Mouse (Mus musculus) embryonic facial prominence, embryonic 12.5 days (tissue): ENCODE measurements around the gene Gm10134. TPM values are rescaled to one million over a fixed set of nuclear protein-coding genes. Genes with fewer than 3 reads are reported as not detected.
"Not testable (repeated sequence)": the region's sequence is repeated elsewhere in the genome, so short reads cannot be mapped to it uniquely, and the experiment has no call there.

Source experiments
- ATAC-seq: fragments of 200-750 bp; cut with Nextera tagmentation; 2 replicates; pipeline ENCODE4 v1.8.0; 2017; ENCODE audit not compliant: insufficient number of reproducible peaks, insufficient read depth, low FRiP score, low TSS enrichment
- H3K27ac ChIP-seq: fragments of 300-500 bp; sonication (generic); 2 replicates; pipeline ENCODE4 v1.5.1; 2016; ENCODE audit warnings: mild to moderate bottlenecking
- H3K27me3 ChIP-seq: fragments of 300-500 bp; sonication (generic); 2 replicates; pipeline ENCODE4 v1.6.1; 2016; ENCODE audit warnings: mild to moderate bottlenecking, moderate library complexity
- H3K36me3 ChIP-seq: fragments of 300-500 bp; sonication (generic); 2 replicates; pipeline ENCODE4 v1.6.1; 2016; ENCODE audit warnings: mild to moderate bottlenecking
- H3K4me1 ChIP-seq: fragments of 300-500 bp; sonication (generic); 2 replicates; pipeline ENCODE4 v1.6.1; 2016
- H3K4me2 ChIP-seq: fragments of 300-500 bp; sonication (generic); replicated peaks from 2 replicates; pipeline ENCODE4 v1.6.1; 2016; ENCODE audit warnings: mild to moderate bottlenecking, moderate library complexity
- H3K4me3 ChIP-seq: fragments of 300-500 bp; sonication (generic); 2 replicates; pipeline ENCODE4 v1.5.1; 2016; ENCODE audit warnings: mild to moderate bottlenecking
- H3K9ac ChIP-seq: fragments of 300-500 bp; sonication (generic); 2 replicates; pipeline ENCODE4 v1.6.1; 2016; ENCODE audit warnings: mild to moderate bottlenecking, moderate library complexity
- H3K9me3 ChIP-seq: fragments of 300-500 bp; sonication (generic); 2 replicates; pipeline ENCODE4 v1.6.1; 2016; ENCODE audit warnings: mild to moderate bottlenecking, moderate library complexity
- WGBS: fragments of 180-500 bp; shearing (Covaris S2); methylation state at CpG from one replicate; pipeline ENCODE4 v1.1.7; 2016; 5-methylcytosine and 5-hydroxymethylcytosine counted together
- polyA plus RNA-seq: library from polyadenylated mRNA; unstranded; fragments of >200 nt; fragmentation: Nextera tagmentation; extraction: Ambion mirVana; gene quantifications from 2 replicates; pipeline ENCODE4 v1.2.1, GENCODE M21; 2016

Gene Gm10134
- polyA plus RNA-seq, 1 experiment from 2014 or later = 0.87 TPM

DNA sequence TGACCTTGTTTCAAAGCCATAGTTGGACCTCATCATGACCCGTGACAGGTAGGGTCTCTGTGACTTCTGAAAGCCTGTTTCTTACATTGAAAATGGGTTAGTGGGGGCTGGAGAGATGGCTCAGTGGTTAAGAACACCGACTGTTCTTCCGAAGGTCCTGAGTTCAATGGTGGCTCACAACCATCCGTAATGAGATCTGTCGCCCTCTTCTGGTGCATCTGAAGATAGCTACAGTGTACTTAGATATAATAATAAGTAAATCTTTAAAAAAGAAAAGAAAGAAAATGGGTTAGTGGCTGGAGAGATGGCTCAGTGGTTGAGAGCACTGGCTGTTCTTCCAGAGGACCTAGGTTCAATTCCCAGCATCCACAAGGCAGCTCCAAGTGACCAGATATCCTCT is 5.7 kb downstream of the Gm10134 start:
- H3K4me3 ChIP-seq, ATAC-seq, H3K4me2 ChIP-seq, H3K27me3 ChIP-seq, H3K9ac ChIP-seq, H3K9me3 ChIP-seq, H3K36me3 ChIP-seq, H3K27ac ChIP-seq: not testable (repeated sequence)
- peaks cover 12% of the 10 kb centered on the region for H3K4me1 ChIP-seq
- 48% methylated on average over 5 of the region's 5 CpGs for WGBS

DNA sequence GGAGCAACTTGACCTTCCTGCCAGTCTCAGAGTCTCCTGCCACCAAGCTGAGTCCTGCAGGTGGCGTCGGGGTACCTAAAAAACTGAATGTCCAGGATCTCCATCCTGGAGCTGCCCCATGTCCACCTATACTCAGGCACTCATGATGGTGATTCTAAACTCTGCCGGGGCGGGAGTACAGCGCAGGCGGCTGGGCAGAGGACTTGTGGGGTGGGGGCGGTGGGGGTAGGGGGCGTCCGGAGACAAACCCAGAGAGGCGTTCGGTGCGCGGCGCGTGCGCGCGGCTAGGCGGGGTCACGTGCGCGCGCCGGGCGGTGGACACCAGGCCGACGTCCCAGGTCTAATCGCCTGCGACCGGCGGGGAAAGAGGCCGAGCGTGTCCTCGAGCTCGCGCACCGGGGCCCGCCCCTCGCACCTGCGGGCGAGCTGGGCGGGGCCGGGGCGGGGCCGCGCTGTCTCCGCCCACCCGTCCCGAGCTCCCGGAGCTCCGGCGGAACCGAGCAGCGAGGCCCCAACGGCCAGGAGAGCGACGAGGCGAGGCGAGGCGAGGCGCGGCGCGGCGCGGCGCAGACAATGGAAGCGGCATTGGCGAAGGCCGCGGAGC is 7.0 kb downstream of the Gm10134 start, which contains the start of gene Ralgds:
TSS of gene Ralgds (plus strand) at position 328 of the 604 bp plus-strand sequence.
- peak within 1 kb of the TSS; percentile 90 for H3K4me2 ChIP-seq
- H3K9me3 ChIP-seq = no peaks in the 10 kb centered on the region
- peak within 1 kb of the TSS; percentile 81 for H3K9ac ChIP-seq
- H3K4me1 ChIP-seq = peaks cover 17% of the 10 kb centered on the region
- 0 out of 2 replicates have a peak, but pooled peaks cover 2% of the 10 kb centered on the region for H3K36me3 ChIP-seq
- H3K27ac ChIP-seq = peak within 1 kb of the TSS; percentile 54
- no peaks in the 10 kb centered on the region for H3K27me3 ChIP-seq
- ATAC-seq = no peak
- whole genome bisulfite sequencing = under 1% methylated on average over 56 of the region's 71 CpGs
- peak within 1 kb of the TSS; percentile 76 for H3K4me3 ChIP-seq

DNA sequence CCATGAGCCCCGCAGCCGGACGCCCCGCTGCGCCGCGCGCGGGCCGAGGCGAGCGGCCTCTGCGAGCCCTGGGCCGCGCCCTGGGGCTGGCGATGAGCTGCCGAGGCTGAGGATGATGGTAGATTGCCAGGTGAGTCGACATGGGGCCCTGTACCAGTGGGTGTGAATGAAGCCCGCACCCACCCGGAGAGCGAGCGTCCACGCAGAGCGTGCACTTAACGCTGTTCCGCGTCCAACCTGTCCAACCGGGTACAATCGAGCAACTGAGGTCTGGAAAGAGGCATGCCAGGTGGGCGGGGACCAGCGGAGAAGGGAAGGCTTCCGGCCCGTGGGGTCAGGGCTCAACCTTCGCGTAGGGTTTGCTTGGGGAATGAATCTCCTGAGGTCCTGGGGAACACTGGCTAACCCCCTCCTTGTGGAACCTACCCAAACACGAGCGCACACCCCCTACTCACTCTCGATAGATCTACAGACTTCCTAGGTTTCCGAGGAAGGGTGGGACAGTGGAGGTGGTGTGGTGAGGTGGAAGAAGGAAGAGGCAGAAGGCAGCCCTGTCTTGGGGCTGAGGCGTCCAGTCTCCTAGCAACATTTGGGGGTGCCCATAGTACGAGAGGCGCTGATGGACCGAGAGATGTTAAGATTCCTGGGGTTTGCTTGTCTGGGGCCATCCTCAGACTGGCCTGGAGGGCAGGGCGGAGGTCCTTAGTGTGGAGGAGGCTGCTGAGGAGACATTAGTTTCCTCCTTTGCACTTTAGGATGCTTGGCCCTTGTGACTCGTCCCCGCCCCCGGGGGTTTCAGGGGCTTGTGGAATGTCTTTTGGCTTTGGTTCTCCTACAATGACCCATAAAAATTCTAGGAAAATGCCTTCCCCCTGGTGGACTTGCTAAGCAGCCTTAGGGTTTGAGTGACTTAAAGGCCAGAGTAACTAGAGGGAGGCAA is 7.8 kb downstream of the Gm10134 start:
- Histone ChIP-seq H3K36me3 (0 out of 2 replicates have a peak, but pooled peaks cover 2% of the 10 kb centered on the region), H3K4me3 (peak overlapping the region; percentile 76), H3K9ac (peak overlapping the region; percentile 81), H3K4me2 (peak overlapping the region; percentile 90), H3K27ac (peak overlapping the region; percentile 54), H3K27me3 (no peaks in the 10 kb centered on the region), H3K4me1 (peaks cover 17% of the 10 kb centered on the region), H3K9me3 (no peaks in the 10 kb centered on the region)
- 0 out of 2 replicates have a peak, but pooled peaks have one; percentile 19 for ATAC-seq
- 9% methylated on average over 46 of the region's 47 CpGs for WGBS

DNA sequence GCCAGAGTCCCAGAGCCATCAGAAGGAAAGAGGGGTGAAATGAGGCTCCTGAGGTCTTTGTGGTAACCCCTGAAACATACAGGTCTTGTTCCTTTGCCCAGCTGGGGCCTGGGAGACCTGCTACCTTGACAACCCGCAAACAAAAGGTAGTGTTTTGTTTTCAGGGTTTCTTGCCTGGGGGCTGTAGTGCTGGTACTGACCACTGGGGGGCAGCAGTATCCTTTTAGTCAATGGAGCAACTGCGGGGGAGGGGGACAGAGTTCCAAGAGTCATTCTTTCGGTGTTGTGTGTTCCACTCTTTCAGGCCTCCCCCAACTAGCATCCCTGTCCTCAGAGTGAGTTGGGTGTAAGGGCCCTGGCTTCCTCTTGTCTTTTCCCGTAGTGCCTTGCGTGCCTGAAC is 8.6 kb downstream of the Gm10134 start:
- no peaks in the 10 kb centered on the region for H3K9me3 ChIP-seq
- H3K36me3 ChIP-seq = 0 out of 2 replicates have a peak, but pooled peaks cover 2% of the 10 kb centered on the region
- ATAC-seq = no peak
- no peaks in the 10 kb centered on the region for H3K27me3 ChIP-seq
- H3K4me2 ChIP-seq = peak overlapping the region; percentile 90
- H3K4me1 ChIP-seq = peaks cover 17% of the 10 kb centered on the region
- 21% methylated on average over 5 of the region's 5 CpGs for WGBS
- peak overlapping the region; percentile 81 for H3K9ac ChIP-seq
- H3K4me3 ChIP-seq = peak overlapping the region; percentile 76
- H3K27ac ChIP-seq = 0 out of 2 replicates have a peak overlapping the region, but pooled peaks have one; percentile 11

DNA sequence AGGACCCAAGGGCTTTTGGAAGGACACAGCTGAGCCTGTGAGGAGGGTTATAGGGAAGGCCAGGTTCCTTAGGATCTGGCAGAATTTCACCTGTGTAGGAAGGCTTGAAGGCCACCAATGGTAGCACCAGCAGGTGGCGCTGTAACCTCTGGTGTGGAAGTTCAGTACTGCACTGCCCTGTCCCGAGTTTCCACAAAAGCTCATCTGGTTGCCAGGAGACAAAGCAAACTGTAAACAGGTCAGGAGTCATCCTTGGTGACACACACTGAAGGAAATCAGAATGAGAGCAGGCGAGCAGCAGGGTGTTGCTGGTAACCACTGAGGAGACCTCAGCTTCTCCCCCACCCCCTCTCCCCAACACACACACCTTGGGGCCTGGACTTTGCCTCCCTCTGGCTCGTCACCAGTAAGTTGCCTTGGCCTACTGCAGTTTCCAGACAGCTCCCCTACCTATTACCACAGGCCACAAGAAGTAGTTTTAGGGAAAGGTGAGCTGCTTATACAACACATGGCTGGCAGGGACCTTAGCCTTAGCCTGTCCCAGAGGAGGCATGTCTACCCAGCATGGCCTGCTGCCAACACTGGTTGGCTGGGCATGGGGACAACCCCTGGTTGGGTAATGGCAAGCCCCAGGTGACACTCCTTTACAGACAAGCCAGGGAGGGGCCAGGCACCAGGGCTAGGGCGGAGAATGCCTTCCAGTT is 11.5 kb downstream of the Gm10134 start:
- no peak for ATAC-seq

DNA sequence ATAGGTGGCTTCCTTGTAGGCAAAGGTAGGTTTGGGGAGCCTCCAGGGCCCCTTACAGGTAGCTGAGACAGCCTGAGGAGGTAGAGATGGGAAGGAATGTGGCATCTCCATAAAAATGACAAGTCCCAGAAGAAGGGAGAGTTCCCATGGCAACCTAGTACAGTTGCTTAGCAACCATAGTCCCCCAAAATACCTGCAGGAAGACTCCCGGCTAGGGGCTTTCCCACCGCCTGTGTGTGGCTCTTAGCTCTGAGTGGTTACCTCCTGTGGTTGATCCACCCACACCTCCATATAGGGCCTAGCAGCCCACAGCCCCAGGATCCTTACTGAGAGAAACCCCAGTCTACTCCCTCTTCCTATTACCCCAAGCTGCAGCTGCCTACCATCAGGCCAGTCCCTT is 12.3 kb downstream of the Gm10134 start:
- Histone ChIP-seq H3K27me3 (no peaks in the 10 kb centered on the region), H3K9ac (no peak overlapping the region), H3K9me3 (no peaks in the 10 kb centered on the region), H3K4me3 (no peak overlapping the region), H3K4me2 (no peak overlapping the region), H3K36me3 (0 out of 2 replicates have a peak, but pooled peaks cover 11% of the 10 kb centered on the region), H3K4me1 (peaks cover 17% of the 10 kb centered on the region), H3K27ac (no peak overlapping the region)
- WGBS = 40% methylated on average over 2 of the region's 2 CpGs
- ATAC-seq = no peak

More for the DNA sequence above, 11.5 kb downstream of the Gm10134 start:
- no peak overlapping the region for H3K9ac ChIP-seq
- H3K9me3 ChIP-seq = no peaks in the 10 kb centered on the region
- no peaks in the 10 kb centered on the region for H3K27me3 ChIP-seq
- no peak overlapping the region for H3K4me2 ChIP-seq
- H3K4me1 ChIP-seq = peaks cover 17% of the 10 kb centered on the region
- 52% methylated on average over 5 of the region's 5 CpGs for WGBS
- H3K4me3 ChIP-seq = no peak overlapping the region
- no peak overlapping the region for H3K27ac ChIP-seq
- 0 out of 2 replicates have a peak, but pooled peaks cover 7% of the 10 kb centered on the region for H3K36me3 ChIP-seq

DNA sequence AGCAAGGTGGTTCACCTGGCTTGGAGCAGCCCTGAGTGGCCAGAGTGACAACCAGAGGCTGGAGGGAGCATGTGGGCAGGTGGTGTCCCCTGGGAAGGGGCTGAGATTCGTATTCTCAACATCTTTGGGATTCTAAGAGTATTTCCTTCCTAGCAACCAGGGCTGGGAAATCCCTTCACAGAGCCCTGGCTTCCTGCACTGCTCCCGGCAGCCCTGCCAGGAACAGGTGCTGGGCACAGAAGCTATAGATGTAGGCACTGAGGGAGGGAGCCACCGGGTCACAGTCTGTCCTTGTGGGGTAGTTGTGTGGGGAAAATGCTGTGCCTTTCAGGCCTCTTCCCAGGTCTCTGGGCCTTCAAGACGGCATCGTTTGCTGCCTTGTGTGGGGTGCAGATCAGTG is 14.7 kb downstream of the Gm10134 start:
- Histone ChIP-seq H3K27ac (no peak overlapping the region), H3K27me3 (no peaks in the 10 kb centered on the region), H3K36me3 (0 out of 2 replicates have a peak, but pooled peaks cover 11% of the 10 kb centered on the region), H3K4me1 (peaks cover 18% of the 10 kb centered on the region), H3K4me3 (no peak overlapping the region), H3K9ac (no peak overlapping the region), H3K4me2 (no peak overlapping the region), H3K9me3 (no peaks in the 10 kb centered on the region)
- no peak for ATAC-seq
- 70% methylated on average over 5 of the region's 5 CpGs for WGBS

DNA sequence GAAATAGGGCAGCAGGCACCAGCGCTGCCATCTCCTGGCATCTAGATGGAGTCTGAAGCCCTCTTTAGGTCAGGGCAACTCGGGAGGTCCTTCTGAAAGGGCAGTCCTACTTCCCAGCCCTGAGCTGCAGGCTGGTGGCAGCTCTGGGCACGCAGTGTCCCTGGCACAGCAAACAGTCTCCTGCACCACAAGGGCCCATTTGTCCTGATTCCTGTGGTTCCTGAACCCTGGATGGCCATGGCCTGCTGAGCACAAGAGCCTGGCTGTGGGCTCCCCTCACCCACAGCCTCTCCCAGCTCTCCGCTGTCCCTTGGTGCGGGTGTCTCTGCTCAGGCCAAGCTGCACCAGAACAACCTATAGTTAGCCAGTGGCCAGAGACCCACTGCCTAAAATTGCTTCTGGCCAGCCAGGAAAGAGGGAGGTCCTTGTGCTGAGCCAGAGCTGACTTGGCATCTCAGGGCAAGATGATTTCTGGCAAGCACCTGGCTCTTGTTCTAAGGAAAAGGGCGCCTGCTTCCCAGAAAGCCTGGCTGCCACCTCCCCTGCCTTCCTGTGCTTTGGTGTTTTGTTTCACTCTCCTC is 15.8 kb downstream of the Gm10134 start:
- Histone ChIP-seq H3K4me1 (peaks cover 29% of the 10 kb centered on the region), H3K4me3 (no peak overlapping the region), H3K4me2 (no peak overlapping the region), H3K27me3 (no peaks in the 10 kb centered on the region), H3K27ac (no peak overlapping the region), H3K9ac (no peak overlapping the region), H3K36me3 (0 out of 2 replicates have a peak, but pooled peaks cover 11% of the 10 kb centered on the region), H3K9me3 (no peaks in the 10 kb centered on the region)
- no peak for ATAC-seq
- 72% methylated on average over 6 of the region's 6 CpGs for WGBS

DNA sequence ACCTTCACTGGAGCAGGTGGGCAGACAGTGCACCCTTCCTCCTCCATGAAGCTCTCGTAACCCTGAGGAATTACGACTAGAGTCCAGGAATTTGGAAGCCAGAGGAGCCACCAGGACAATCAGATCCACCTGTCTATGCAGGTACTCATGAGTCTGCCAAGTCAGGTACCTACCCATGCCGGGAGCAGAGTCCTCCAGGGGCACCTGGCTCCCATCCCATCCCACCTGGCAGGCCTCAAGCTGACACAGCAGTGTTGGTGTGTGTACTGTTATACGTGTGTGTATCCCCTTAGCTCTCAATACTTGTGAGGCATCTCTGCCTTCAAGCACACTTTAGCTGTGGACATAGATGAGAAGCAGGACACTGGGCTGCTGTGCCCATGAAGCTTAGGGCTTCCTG is 16.3 kb downstream of the Gm10134 start:
- Histone ChIP-seq H3K4me2 (no peak overlapping the region), H3K4me1 (peaks cover 31% of the 10 kb centered on the region), H3K4me3 (no peak overlapping the region), H3K36me3 (0 out of 2 replicates have a peak, but pooled peaks cover 11% of the 10 kb centered on the region), H3K27me3 (no peaks in the 10 kb centered on the region), H3K9me3 (no peaks in the 10 kb centered on the region), H3K27ac (no peak overlapping the region), H3K9ac (no peak overlapping the region)
- no peak for ATAC-seq
- 77% methylated on average over 4 of the region's 4 CpGs for WGBS

DNA sequence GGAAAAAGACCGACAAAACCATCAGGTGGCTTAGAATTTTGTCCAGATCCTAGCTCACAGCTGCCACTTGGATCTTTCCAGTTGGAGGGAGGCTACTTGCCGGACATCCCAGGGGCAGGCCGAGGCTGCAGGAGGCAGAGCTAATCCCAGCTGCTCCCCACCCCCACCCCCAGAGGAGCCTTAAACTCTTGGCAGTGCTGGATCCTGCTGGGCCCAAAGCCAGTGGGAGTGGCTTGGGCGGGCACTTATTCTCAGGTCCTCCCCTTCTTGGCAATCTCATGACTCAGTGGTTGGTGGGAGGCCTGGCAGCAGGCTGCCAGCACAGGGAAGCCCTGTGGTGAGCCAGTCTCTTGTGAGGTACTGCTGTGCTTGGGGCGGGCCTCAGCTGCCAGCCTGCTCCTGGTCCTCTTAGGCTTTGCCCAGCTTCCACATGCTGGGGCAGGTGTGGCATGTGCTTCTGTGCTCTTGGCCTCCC is 17.8 kb downstream of the Gm10134 start:
- no peaks in the 10 kb centered on the region for H3K27me3 ChIP-seq
- WGBS = 16% methylated on average over 5 of the region's 5 CpGs
- H3K9ac ChIP-seq = no peak overlapping the region
- ATAC-seq = peak; percentile 68
- peaks cover 34% of the 10 kb centered on the region for H3K4me1 ChIP-seq
- 0 out of 2 replicates have a peak, but pooled peaks cover 9% of the 10 kb centered on the region for H3K36me3 ChIP-seq
- H3K4me2 ChIP-seq = no peak overlapping the region
- peak overlapping the region; percentile 43; the same call in 1 of the 2 replicates for H3K27ac ChIP-seq
- H3K9me3 ChIP-seq = no peaks in the 10 kb centered on the region
- no peak overlapping the region for H3K4me3 ChIP-seq

DNA sequence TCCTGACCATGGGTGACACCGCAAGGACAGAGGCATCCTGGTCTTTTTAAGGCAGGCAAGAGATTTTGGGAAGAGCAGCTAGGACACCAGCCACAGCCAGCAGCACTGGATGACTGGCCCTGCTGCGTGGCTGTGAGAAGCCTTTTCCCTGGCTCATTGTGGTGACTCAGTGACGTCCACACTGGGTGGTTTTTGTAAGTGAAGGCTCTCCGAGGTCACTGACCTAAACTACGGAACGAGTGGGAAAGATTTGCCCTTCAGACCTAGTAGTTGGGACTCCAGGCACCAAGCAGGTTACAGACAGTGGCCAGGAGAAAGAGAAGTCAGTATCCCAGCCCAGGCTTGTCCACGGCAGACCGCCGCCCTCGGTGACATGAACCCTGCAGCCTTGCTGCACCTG is 18.5 kb downstream of the Gm10134 start:
- H3K4me3 ChIP-seq = no peak overlapping the region
- ATAC-seq = no peak
- H3K27me3 ChIP-seq = no peaks in the 10 kb centered on the region
- no peaks in the 10 kb centered on the region for H3K9me3 ChIP-seq
- no peak overlapping the region for H3K9ac ChIP-seq
- H3K27ac ChIP-seq = no peak overlapping the region
- no peak overlapping the region for H3K4me2 ChIP-seq
- peaks cover 41% of the 10 kb centered on the region for H3K4me1 ChIP-seq
- 0 out of 2 replicates have a peak, but pooled peaks cover 9% of the 10 kb centered on the region for H3K36me3 ChIP-seq
- whole genome bisulfite sequencing = 79% methylated on average over 10 of the region's 10 CpGs
